Mouse (Mus musculus) midbrain, embryonic 16.5 days (tissue): Measurements from ENCODE around the gene Gm527. TPM values are rescaled to one million over a fixed set of nuclear protein-coding genes. Genes with fewer than 3 reads are reported as not detected.

ENCODE experiments used
- ATAC-seq: fragments of 200-750 bp; cut with Nextera tagmentation; 2 replicates; pipeline ENCODE4 v1.8.0; 2017; ENCODE audit warnings: moderate TSS enrichment
- H3K27ac ChIP-seq: fragments of 300-500 bp; sonication (generic); 2 replicates; pipeline ENCODE4 v1.5.1; 2014; ENCODE audit warnings: mild to moderate bottlenecking, low read length, mixed read lengths
- H3K27me3 ChIP-seq: fragments of 300-500 bp; sonication (generic); 2 replicates; pipeline ENCODE4 v1.6.1; 2014; ENCODE audit warnings: low read depth, low read length, mixed read lengths; ENCODE audit not compliant: control insufficient read depth, insufficient read depth
- H3K36me3 ChIP-seq: fragments of 300-500 bp; sonication (generic); 2 replicates; pipeline ENCODE4 v1.6.1; 2014; ENCODE audit warnings: mild to moderate bottlenecking, low read length, moderate library complexity, mixed read lengths; ENCODE audit not compliant: control insufficient read depth, insufficient read depth
- H3K4me1 ChIP-seq: fragments of 300-500 bp; sonication (generic); 2 replicates; pipeline ENCODE4 v1.6.1; 2014; ENCODE audit warnings: mild to moderate bottlenecking, low read length, mixed read lengths; ENCODE audit not compliant: control insufficient read depth, insufficient read depth
- H3K4me2 ChIP-seq: fragments of 300-500 bp; sonication (generic); 2 replicates; pipeline ENCODE4 v1.6.1; 2014; ENCODE audit warnings: mild to moderate bottlenecking, low read length, mixed read lengths
- H3K4me3 ChIP-seq: fragments of 300-500 bp; sonication (generic); 2 replicates; pipeline ENCODE4 v1.5.1; 2014; ENCODE audit warnings: low read depth, mild to moderate bottlenecking, low read length, moderate library complexity, mixed read lengths
- H3K9ac ChIP-seq: fragments of 300-500 bp; sonication (generic); 2 replicates; pipeline ENCODE4 v1.6.1; 2014; ENCODE audit warnings: low read depth, low read length, mixed read lengths
- H3K9me3 ChIP-seq: fragments of 300-500 bp; sonication (generic); replicated peaks from 2 replicates; pipeline ENCODE4 v1.6.1; 2014; ENCODE audit warnings: mild to moderate bottlenecking, low read length, mixed read lengths; ENCODE audit not compliant: control insufficient read depth, poor library complexity, severe bottlenecking
- WGBS: fragments of 180-500 bp; shearing (Covaris S2); extraction: QIAGEN DNeasy Blood & Tissue Kit; methylation state at CpG from one replicate; pipeline ENCODE4 v1.1.7; 2014; 5-methylcytosine and 5-hydroxymethylcytosine counted together
- polyA plus RNA-seq: library from polyadenylated mRNA; unstranded; fragments of >200 nt; fragmentation: Nextera tagmentation; extraction: Ambion mirVana; gene quantifications from 2 replicates; pipeline ENCODE4 v1.2.1, GENCODE M21; 2015

The Gm527 gene
- polyA plus RNA-seq, 1 experiment from 2014 or later = 2.3 TPM

DNA sequence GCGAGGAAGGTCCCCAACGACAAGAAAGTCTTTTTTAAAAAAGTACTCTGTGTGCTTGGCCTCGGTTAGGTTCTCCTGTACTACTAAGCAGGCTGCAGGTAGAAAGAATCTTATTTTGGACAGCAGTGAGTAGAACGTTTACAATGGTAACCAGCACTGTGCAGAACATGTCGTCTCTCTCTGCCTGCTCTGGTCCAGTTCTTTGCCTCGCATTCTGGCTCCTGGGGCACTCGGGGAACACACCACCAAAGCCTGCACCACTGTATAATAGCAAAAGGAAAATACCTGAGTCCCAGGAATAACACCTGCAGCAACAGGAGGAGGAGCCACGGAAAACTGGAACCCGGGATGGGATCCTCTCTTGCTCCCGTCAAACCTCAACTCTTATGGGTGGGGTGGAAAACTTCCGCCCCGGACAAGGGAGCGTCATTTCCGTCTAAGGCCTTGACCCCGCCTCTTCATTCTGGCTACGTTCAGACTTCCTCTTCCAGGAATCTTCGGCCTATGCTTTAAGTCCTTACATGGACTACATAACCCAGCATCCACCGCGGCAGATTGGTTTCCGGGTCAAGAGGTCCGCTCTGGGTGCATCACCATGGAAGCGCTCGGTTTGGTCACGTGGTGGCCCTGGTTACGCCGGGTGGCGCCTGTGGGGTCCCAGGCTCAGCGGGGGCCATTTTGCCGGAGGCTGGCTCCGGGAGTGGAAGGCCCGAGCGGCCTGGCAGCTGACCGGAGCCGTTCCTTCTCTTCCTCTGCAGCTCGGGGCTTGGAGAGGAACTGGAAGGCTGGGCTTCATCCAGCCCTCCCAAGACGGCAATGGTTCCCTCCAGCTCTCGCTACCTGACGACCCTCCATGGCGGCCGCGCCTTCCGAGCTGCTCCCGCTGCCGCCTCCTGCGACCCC, 47.7 kb downstream of the Gm527 start, which contains the start of the genes Klhl28 and Togaram1:
Gene Klhl28 (minus strand): TSS at position 411 of the 903 bp plus-strand sequence.
Gene Togaram1 (plus strand): TSS at position 681 of the 903 bp plus-strand sequence.
- Histone ChIP-seq H3K27ac (peak within 1 kb of the TSS; percentile 95), H3K9ac (peak within 1 kb of the TSS; percentile 85), H3K27me3 (no peaks in the 10 kb centered on the region), H3K4me2 (peak within 1 kb of the TSS; percentile 100), H3K4me1 (peaks cover 35% of the 10 kb centered on the region), H3K9me3 (no peaks in the 10 kb centered on the region), H3K36me3 (no peaks in the 10 kb centered on the region), H3K4me3 (peak within 1 kb of the TSS; percentile 86)
- WGBS = under 1% methylated on average over 45 of the region's 45 CpGs
- ATAC-seq = peak; percentile 99

DNA sequence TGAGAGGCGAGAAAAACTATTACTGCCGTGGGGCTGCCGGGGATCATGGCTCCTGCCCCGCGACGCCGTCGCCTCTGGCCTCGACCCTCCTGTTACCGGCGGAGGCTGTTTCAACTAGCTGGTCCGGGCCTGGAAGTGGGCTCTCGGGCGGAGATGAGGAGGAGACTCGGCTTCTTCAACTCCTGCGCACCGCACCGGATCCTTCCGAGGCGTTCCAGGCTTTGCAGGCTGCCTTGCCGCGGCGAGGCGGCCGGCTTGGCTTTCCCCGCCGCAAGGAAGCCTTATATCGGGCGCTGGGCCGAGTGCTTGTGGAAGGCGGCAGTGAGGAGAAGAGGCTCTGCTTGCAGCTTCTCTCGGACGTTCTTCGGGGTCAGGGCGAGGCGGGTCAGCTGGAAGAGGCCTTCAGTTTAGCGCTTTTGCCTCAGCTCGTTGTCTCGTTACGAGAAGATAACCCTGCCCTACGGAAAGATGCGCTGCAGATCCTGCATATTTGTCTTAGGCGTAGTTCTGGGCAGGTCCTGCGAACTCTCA, 48.5 kb downstream of the Gm527 start:
- Histone ChIP-seq H3K27me3 (no peaks in the 10 kb centered on the region), H3K4me1 (peaks cover 43% of the 10 kb centered on the region), H3K4me2 (peak overlapping the region; percentile 100), H3K9ac (peak overlapping the region; percentile 85), H3K36me3 (no peaks in the 10 kb centered on the region), H3K9me3 (no peaks in the 10 kb centered on the region), H3K27ac (peak overlapping the region; percentile 95), H3K4me3 (peak overlapping the region; percentile 86)
- no peak for ATAC-seq
- under 1% methylated on average over 44 of the region's 44 CpGs for WGBS

DNA sequence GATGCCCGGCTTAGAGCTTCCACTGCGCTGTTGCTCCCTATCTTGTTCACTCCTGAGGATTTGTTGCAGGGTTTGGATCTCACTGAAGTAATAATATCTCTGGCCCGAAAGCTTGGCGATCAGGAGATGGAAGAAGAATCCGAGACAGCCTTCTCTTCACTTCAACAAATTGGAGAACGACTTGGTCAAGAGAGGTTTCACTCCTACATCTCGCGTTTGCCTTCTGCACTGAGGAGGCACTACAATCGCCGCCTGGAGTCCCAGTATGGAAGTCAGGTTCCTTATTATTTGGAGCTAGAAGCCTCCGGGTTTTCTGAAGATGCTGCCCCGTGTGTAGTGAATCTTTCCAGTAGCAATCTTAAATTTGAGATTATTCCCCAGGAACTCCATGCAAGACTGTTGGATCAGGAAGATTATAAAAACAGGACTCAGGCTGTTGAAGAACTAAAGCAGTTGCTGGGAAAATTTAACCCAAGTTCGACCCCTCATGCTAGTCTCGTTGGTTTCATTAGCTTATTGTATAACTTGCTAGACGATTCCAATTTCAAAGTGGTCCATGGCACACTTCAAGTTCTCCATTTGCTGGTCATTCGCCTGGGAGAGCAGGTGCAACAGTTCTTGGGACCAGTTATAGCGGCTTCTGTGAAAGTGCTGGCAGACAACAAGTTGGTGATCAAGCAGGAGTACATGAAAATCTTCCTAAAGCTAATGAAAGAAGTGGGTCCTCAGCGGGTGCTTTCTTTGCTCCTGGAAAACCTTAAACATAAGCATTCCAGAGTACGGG, 49.1 kb downstream of the Gm527 start:
- Histone ChIP-seq H3K27me3 (no peaks in the 10 kb centered on the region), H3K36me3 (no peaks in the 10 kb centered on the region), H3K4me1 (peaks cover 48% of the 10 kb centered on the region), H3K4me2 (peak overlapping the region; percentile 100), H3K27ac (peak overlapping the region; percentile 95), H3K9me3 (no peaks in the 10 kb centered on the region), H3K9ac (peak overlapping the region; percentile 85), H3K4me3 (peak overlapping the region; percentile 86)
- 2% methylated on average over 19 of the region's 19 CpGs for WGBS
- ATAC-seq = no peak

DNA sequence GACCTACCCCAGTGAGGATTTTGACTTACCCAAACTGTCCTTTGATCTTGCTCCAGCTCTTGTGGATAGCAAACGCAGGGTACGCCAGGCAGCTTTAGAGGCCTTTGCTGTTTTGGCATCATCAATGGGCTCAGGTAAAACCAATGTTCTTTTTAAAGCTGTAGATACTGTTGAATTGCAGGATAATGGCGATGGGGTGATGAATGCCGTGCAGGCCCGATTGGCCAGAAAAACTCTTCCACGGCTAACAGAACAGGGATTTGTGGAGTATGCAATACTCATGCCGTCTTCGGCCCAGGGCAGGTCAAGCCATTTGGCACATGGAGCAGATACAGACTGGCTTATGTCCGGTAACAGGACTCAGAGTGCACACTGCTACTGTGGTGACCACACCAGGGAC, 49.8 kb downstream of the Gm527 start:
- 1% methylated on average over 9 of the region's 9 CpGs for WGBS
- Histone ChIP-seq H3K9me3 (no peaks in the 10 kb centered on the region), H3K27me3 (no peaks in the 10 kb centered on the region), H3K27ac (no peak overlapping the region), H3K4me1 (peaks cover 52% of the 10 kb centered on the region), H3K4me3 (peak overlapping the region; percentile 86), H3K4me2 (peak overlapping the region; percentile 100), H3K9ac (peak overlapping the region; percentile 85), H3K36me3 (no peaks in the 10 kb centered on the region)
- ATAC-seq = no peak

DNA sequence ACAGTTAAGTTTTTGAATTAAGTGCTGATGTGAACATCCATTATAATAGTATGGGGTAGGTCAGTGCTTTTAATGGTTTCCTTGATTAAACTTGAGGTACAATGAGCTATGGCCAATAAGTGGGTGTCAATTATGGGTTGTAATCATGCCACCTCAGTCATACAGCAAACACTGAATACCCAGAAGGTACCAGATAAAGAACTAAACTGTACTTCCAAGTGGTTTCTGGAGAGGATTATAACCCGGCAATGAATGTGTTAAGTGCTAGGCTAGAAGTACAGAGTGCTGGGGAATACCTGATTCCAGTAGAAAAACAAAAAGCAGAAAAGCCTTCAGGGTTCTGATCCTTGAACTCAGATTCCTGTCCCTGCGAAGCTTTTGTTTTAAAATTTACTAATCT, 50.4 kb downstream of the Gm527 start:
- Histone ChIP-seq H3K4me2 (peak overlapping the region; percentile 100), H3K27ac (no peak overlapping the region), H3K36me3 (no peaks in the 10 kb centered on the region), H3K4me1 (peaks cover 55% of the 10 kb centered on the region), H3K4me3 (peak overlapping the region; percentile 86), H3K9me3 (no peaks in the 10 kb centered on the region), H3K9ac (peak overlapping the region; percentile 85), H3K27me3 (no peaks in the 10 kb centered on the region)
- WGBS = 7% methylated on average over 2 of the region's 2 CpGs
- ATAC-seq = no peak

DNA sequence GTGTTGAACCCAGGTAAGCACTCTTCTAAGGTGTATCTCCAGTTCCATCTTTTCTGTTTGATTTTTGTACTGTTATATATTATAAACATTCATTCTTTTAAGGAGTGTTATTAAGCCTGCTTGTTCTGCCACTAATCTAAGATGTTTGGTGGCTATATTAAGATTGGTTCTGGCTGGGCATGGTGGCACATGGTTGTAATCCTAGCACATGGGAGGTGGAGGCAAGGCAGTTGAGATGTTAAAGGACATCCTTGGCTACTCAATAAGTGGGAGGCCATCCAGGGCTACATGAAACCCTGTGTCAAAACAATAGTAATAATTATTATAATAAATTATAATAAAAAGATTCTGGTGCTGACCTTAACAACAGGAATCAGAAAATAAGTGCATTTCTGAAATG, 53.7 kb downstream of the Gm527 start:
- ATAC-seq = no peak
- Histone ChIP-seq H3K4me3 (no peak overlapping the region), H3K36me3 (no peaks in the 10 kb centered on the region), H3K27ac (no peak overlapping the region), H3K27me3 (no peaks in the 10 kb centered on the region), H3K4me1 (peaks cover 54% of the 10 kb centered on the region), H3K4me2 (peak overlapping the region; percentile 41; the same call in 1 of the 2 replicates), H3K9me3 (no peaks in the 10 kb centered on the region), H3K9ac (no peak overlapping the region)

DNA sequence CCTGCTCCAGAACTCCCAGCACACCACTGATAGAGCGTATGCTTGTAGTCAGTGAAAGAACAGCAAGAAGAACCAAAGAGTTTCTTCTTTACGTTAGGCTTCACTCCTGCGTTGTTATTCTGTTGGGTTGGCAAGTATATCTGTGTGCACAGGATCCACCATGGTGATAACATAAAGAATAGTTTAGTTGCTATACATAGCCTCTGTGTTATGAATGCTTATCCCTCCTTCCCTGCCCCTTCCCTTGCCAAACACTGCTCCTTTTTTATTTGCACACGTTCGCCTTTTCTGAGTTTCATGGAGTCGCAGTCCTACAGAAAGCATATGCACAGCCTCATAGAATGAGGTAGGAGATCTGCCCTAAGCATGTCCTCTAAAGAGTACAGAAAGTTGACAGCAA, 54.4 kb downstream of the Gm527 start:
- Histone ChIP-seq H3K9ac (no peak overlapping the region), H3K9me3 (no peaks in the 10 kb centered on the region), H3K4me2 (peak overlapping the region; percentile 29; the same call in 1 of the 2 replicates), H3K4me3 (no peak overlapping the region), H3K27ac (no peak overlapping the region), H3K4me1 (peaks cover 50% of the 10 kb centered on the region), H3K36me3 (no peaks in the 10 kb centered on the region), H3K27me3 (no peaks in the 10 kb centered on the region)
- ATAC-seq = no peak
- WGBS = 83% methylated on average over 6 of the region's 6 CpGs
